Mouse (Mus musculus) myocyte (in vitro differentiated cells): ENCODE data around the gene Fam129a. TPM values are rescaled to one million over a fixed set of nuclear protein-coding genes. Genes with fewer than 3 reads are reported as not detected.

ENCODE experiments used
- H3K27me3 ChIP-seq: one replicate; pipeline ENCODE4 v1.6.1; 2011; ENCODE audit not compliant: control insufficient read depth, insufficient read depth, insufficient read length
- H3K36me3 ChIP-seq: one replicate; pipeline ENCODE4 v1.6.1; 2011; ENCODE audit not compliant: control insufficient read depth, insufficient read depth
- H3K4me2 ChIP-seq: one replicate; pipeline ENCODE4 v1.6.1; 2011; ENCODE audit warnings: low read depth, control low read depth
- H3K4me3 ChIP-seq: one replicate; pipeline ENCODE4 v1.5.1; 2011; ENCODE audit warnings: mild to moderate bottlenecking, control low read depth, moderate library complexity
- H3K79me2 ChIP-seq: one replicate; pipeline ENCODE4 v1.6.1; 2011; ENCODE audit not compliant: control insufficient read depth, insufficient read depth
- H3ac ChIP-seq: one replicate; pipeline ENCODE4 v1.6.1; 2011; ENCODE audit not compliant: control insufficient read depth, insufficient read length
- CEBPB ChIP-seq: IDR thresholded peaks from 2 replicates; pipeline ENCODE4 v1.6.1; 2011; ENCODE audit warnings: mild to moderate bottlenecking, moderate library complexity; ENCODE audit not compliant: poor library complexity, insufficient read depth, severe bottlenecking
- E2F4 ChIP-seq: IDR thresholded peaks from one replicate; pipeline ENCODE4 v1.6.1; 2011; ENCODE audit warnings: mild to moderate bottlenecking, control low read depth, moderate library complexity; ENCODE audit not compliant: insufficient read depth
- MAX ChIP-seq: IDR thresholded peaks from one replicate; pipeline ENCODE4 v1.6.1; 2011; ENCODE audit warnings: low read depth, mild to moderate bottlenecking, control low read depth
- MYOD1 ChIP-seq, 3 experiments: IDR thresholded peaks; one replicate each; pipeline ENCODE4 v1.6.1; 2011; ENCODE audit warnings: control low read depth in 2 of 3, low read depth in 2 of 3, mild to moderate bottlenecking in 2 of 3, moderate library complexity in 1 of 3; ENCODE audit not compliant: insufficient read length in 2 of 3, control insufficient read depth in 1 of 3
- MYOG ChIP-seq, 3 experiments: IDR thresholded peaks; one replicate each; pipeline ENCODE4 v1.6.1; 2011; ENCODE audit warnings: control low read depth in 2 of 3, low read depth in 2 of 3, mild to moderate bottlenecking in 2 of 3; ENCODE audit not compliant: insufficient read length in 2 of 3, control insufficient read depth in 1 of 3, insufficient read depth in 1 of 3
- POLR2A ChIP-seq: IDR thresholded peaks from one replicate; pipeline ENCODE4 v1.6.1; 2011; ENCODE audit warnings: low read depth, mild to moderate bottlenecking, control low read depth, moderate library complexity; ENCODE audit not compliant: insufficient read length
- POLR2AphosphoS2 ChIP-seq: IDR thresholded peaks from one replicate; pipeline ENCODE4 v1.6.1; 2011; ENCODE audit warnings: low read depth, control low read depth; ENCODE audit not compliant: insufficient read length
- REST ChIP-seq: IDR thresholded peaks from one replicate; pipeline ENCODE4 v1.6.1; 2011; ENCODE audit warnings: mild to moderate bottlenecking, control low read depth, moderate library complexity; ENCODE audit not compliant: insufficient read depth, insufficient read length
- SRF ChIP-seq: IDR thresholded peaks from one replicate; pipeline ENCODE4 v1.6.1; 2011; ENCODE audit warnings: low read depth; ENCODE audit not compliant: control insufficient read depth, insufficient read length
- TCF12 ChIP-seq: IDR thresholded peaks from one replicate; pipeline ENCODE4 v1.6.1; 2011; ENCODE audit warnings: mild to moderate bottlenecking, control low read depth; ENCODE audit not compliant: poor library complexity, insufficient read depth, severe bottlenecking
- TCF3 ChIP-seq: IDR thresholded peaks from one replicate; pipeline ENCODE4 v1.6.1; 2011; ENCODE audit warnings: low read depth, control low read depth; ENCODE audit not compliant: insufficient read length
- USF1 ChIP-seq: IDR thresholded peaks from one replicate; pipeline ENCODE4 v1.6.1; 2011; ENCODE audit warnings: low read depth, mild to moderate bottlenecking, control low read depth, moderate library complexity
- polyA plus RNA-seq: library from polyadenylated mRNA; unstranded; fragments of >200 nt; fragmentation: generic; extraction: Trizol; gene quantifications from one replicate; pipeline ENCODE4 v1.2.1, GENCODE M21; 2012; ENCODE audit warnings: missing spikeins

The Fam129a gene
- polyA plus RNA-seq, 1 experiment, result 2.7 TPM

DNA sequence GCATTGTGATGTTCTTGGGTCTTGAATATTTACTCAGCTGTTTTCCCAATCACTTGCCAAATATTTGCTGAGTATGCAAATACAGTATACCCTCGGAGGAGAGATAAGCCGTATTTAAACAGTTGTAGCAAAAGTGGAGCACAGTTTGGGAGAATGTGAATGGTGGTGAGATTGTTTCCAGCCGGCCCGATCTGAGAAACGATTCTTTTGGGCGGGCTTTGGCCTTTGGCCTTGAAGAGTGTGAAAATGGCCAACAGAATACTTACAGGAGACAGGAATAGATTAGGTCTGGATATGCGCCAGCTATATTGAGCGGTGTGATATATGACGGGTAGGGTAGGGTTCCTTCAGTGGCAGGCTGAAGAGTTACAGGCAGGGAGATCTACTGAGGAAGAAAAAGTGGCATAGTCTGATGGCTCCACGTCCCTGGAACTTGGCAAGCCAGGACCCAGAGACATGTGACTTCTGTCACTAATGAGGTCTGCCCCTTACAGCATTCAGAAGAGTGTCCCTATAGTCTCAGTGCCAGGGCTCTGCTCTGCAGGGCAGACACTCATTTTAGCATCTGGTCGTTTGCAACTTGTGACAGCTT, 60.8 kb downstream of the Fam129a start:
- H3K4me2 ChIP-seq, result no peak overlapping the region
- no peaks in the 10 kb centered on the region for H3K79me2 ChIP-seq
- H3ac ChIP-seq, result no peak overlapping the region
- TF ChIP-seq POLR2AphosphoS2 (no peak), POLR2A (no peak), MYOD1 (IDR thresholded peaks at IDR 0.05; ENCODE audit: control insufficient read depth in 1 of 3, insufficient read length in 2 of 3, low read depth in 2 of 3) (no peak), SRF (no peak), CEBPB (no peak), E2F4 (no peak), MAX (no peak), TCF12 (no peak), REST (no peak), TCF3 (no peak), MYOG (IDR thresholded peaks at IDR 0.05; ENCODE audit: control insufficient read depth in 1 of 3, insufficient read depth in 1 of 3, insufficient read length in 2 of 3, low read depth in 2 of 3) (no peak), USF1 (no peak)
- no peak overlapping the region for H3K4me3 ChIP-seq
- no peaks in the 10 kb centered on the region for H3K36me3 ChIP-seq
- no peaks in the 10 kb centered on the region for H3K27me3 ChIP-seq

DNA sequence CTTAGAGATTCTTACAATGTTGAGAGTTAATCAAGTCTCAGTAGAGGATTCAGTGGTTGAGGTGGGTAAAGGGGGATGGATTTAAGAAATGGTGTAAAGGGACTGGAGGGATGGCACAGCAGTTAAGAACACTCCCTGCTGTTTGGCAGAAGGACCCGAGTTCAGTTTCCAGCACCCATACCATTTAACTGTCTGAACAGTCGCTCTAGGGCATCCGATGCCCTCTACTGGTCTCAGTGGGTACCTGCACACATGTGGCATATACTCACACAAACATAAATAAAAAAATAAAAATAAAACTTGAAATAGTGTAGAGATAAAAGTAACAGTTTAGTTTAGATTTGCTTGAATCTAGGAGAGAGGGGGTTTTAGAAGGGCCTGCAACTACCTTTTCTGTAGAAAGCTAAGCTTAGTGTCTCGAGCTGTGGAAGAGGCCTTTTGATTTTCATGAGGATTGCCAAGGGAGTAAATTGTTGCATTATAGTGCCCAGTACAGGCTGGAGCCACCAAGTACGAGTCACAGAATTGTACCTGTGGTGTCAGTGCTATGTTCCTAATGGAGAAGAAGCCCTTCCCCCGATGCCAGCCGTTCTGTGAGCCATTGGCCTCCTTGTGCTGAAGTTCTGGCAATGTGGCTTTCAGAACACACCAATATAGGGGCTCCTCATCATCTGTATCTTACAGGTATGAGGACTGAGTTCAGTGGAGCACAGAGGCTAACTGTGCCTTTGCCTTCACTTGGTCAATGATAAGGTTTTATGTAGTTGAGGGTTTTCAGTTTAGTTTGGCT, 61.8 kb downstream of the Fam129a start:
- no peaks in the 10 kb centered on the region for H3K79me2 ChIP-seq
- H3K4me2 ChIP-seq, result no peak overlapping the region
- TF ChIP-seq TCF3 (no peak), MAX (no peak), MYOG (IDR thresholded peaks at IDR 0.05; ENCODE audit: control insufficient read depth in 1 of 3, insufficient read depth in 1 of 3, insufficient read length in 2 of 3, low read depth in 2 of 3) (no peak), USF1 (no peak), REST (no peak), POLR2AphosphoS2 (no peak), E2F4 (no peak), POLR2A (no peak), CEBPB (no peak), SRF (no peak), MYOD1 (IDR thresholded peaks at IDR 0.05; ENCODE audit: control insufficient read depth in 1 of 3, insufficient read length in 2 of 3, low read depth in 2 of 3) (no peak), TCF12 (no peak)
- no peaks in the 10 kb centered on the region for H3K27me3 ChIP-seq
- no peak overlapping the region for H3ac ChIP-seq
- H3K4me3 ChIP-seq, result no peak overlapping the region
- H3K36me3 ChIP-seq, result no peaks in the 10 kb centered on the region

DNA sequence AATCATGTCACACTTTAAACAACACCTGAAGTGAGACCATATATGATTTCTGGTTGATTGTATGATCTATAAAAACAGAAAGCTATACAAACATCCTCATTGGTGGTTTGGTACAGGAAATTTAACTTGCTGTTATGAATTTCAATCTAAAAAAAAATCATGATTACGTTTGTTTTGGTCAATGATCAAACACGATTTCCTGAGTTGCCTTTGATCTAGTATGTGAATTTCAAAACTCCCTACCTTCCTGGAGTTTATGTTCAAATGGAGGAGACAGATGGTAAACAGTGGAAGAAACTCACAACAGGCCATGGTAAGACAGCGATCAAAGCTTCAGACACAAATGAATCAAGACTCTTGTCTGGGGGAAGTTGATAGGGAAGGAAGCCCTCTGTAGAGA, 65.7 kb downstream of the Fam129a start:
- TF ChIP-seq E2F4 (no peak), MYOG (IDR thresholded peaks at IDR 0.05; ENCODE audit: control insufficient read depth in 1 of 3, insufficient read depth in 1 of 3, insufficient read length in 2 of 3, low read depth in 2 of 3) (no peak), CEBPB (no peak), POLR2AphosphoS2 (no peak), REST (no peak), TCF12 (no peak), MYOD1 (IDR thresholded peaks at IDR 0.05; ENCODE audit: control insufficient read depth in 1 of 3, insufficient read length in 2 of 3, low read depth in 2 of 3) (no peak), MAX (no peak), USF1 (no peak), TCF3 (no peak), SRF (no peak), POLR2A (no peak)
- Histone ChIP-seq H3K4me3 (no peak overlapping the region), H3K27me3 (no peaks in the 10 kb centered on the region), H3K79me2 (no peaks in the 10 kb centered on the region), H3ac (no peak overlapping the region), H3K36me3 (no peaks in the 10 kb centered on the region), H3K4me2 (no peak overlapping the region)

DNA sequence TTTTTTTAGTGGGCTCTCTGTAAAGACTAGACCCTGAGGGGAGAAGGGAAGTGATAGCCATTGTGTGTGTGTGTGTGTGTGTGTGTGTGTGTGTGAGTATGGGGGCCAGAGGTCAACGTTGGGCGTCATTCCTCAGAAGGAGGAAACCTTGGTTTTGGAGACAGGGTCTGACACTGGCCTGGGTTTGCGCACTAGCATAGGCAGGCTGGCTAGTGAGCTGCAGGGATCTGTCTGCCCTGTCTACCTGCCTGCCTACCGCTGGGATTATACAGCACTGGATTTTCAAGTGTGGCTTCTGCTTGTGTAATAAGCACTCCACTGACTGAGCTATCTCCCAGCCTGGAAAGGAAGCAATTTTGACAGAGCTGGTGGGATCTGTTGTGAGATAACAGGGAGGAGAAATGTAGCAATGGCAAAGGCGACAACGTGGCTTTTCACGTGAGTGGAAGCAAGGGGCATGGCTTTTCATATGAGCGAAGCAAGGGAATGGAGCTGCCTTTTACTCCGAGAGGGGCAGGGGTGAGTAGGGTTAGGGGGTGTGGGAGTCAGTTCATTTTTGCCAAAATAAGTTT, 66.5 kb downstream of the Fam129a start:
- Histone ChIP-seq H3K4me3 (no peak overlapping the region), H3K79me2 (no peaks in the 10 kb centered on the region), H3K4me2 (no peak overlapping the region), H3ac (no peak overlapping the region), H3K36me3 (no peaks in the 10 kb centered on the region), H3K27me3 (no peaks in the 10 kb centered on the region)
- TF ChIP-seq TCF3, result no peak
- TF ChIP-seq MYOD1 (IDR thresholded peaks at IDR 0.05; ENCODE audit: control insufficient read depth in 1 of 3, insufficient read length in 2 of 3, low read depth in 2 of 3), result no peak
- no peak for TF ChIP-seq MYOG (IDR thresholded peaks at IDR 0.05; ENCODE audit: control insufficient read depth in 1 of 3, insufficient read depth in 1 of 3, insufficient read length in 2 of 3, low read depth in 2 of 3)
- TF ChIP-seq SRF, result no peak
- no peak for TF ChIP-seq POLR2AphosphoS2
- TF ChIP-seq REST, result no peak
- TF ChIP-seq MAX, result no peak
- TF ChIP-seq POLR2A, result no peak
- no peak for TF ChIP-seq E2F4
- TF ChIP-seq USF1, result no peak
- TF ChIP-seq CEBPB, result no peak
- no peak for TF ChIP-seq TCF12
